14 mouse cellular contexts compared by ENCODE assay signal in genomic region chr10:122860076-122860475, GRCm38 (mm10).
DNase-seq lines count a peak whose midpoint lies in the region; ATAC-seq and TF ChIP-seq lines count a peak whose summit lies in the region.
"Had no signal": no experiment of that assay in that cellular context is flagged by ENCODE, and none has a peak within 500 bp of the region (broad histone marks: within the 10 kb centered on the region; RNA-seq: fewer than 3 reads in every experiment).

No protein-coding gene starts in this region.

- peak; percentile 63 for ATAC-seq in heart, embryonic 12.5 days (ENCODE audit: insufficient number of reproducible peaks, low FRiP score)
- no peak for ATAC-seq in kidney, embryonic 16.5 days (ENCODE audit: low FRiP score, low TSS enrichment)
- ATAC-seq in midbrain, embryonic 15.5 days (replicated peaks): no peak
- no peak for ATAC-seq in stomach, postnatal 0 days (ENCODE audit: low FRiP score, low TSS enrichment)
- ATAC-seq: hindbrain, embryonic 16.5 days had no signal

- H3K27me3 ChIP-seq in heart, embryonic 12.5 days (replicated peaks): no peaks in the 10 kb centered on the region
- no peaks in the 10 kb centered on the region for H3K27me3 ChIP-seq in kidney, embryonic 16.5 days (ENCODE audit: insufficient read depth, low read length)
- H3K27me3 ChIP-seq in midbrain, embryonic 10.5 days (ENCODE audit: low read depth, poor library complexity, severe bottlenecking): no peaks in the 10 kb centered on the region
- H3K27me3 ChIP-seq in midbrain, embryonic 15.5 days (replicated peaks): no peaks in the 10 kb centered on the region
- no peaks in the 10 kb centered on the region for H3K27me3 ChIP-seq in stomach, postnatal 0 days (ENCODE audit: control insufficient read depth, insufficient read depth, low read length)
- H3K27me3 ChIP-seq: limb, embryonic 12.5 days had no signal

- TF ChIP-seq CTCF in stomach, postnatal 0 days (IDR thresholded peaks at IDR 0.05; ENCODE audit: low read depth): no peak

- peaks cover 38% of the 10 kb centered on the region for H3K4me1 ChIP-seq in heart, embryonic 12.5 days (replicated peaks)
- H3K4me1 ChIP-seq in kidney, embryonic 16.5 days (ENCODE audit: insufficient read depth, low read length): peaks cover 20% of the 10 kb centered on the region
- H3K4me1 ChIP-seq in midbrain, embryonic 10.5 days: peaks cover 24% of the 10 kb centered on the region
- H3K4me1 ChIP-seq in midbrain, embryonic 15.5 days: peaks cover 4% of the 10 kb centered on the region; the same call in 1 of the 2 replicates
- H3K4me1 ChIP-seq in stomach, postnatal 0 days (replicated peaks; ENCODE audit: control insufficient read depth, insufficient read depth): no peaks in the 10 kb centered on the region

- peak overlapping the region; percentile 81 for H3K27ac ChIP-seq in heart, embryonic 12.5 days (ENCODE audit: poor library complexity, severe bottlenecking)
- H3K27ac ChIP-seq in kidney, embryonic 16.5 days (ENCODE audit: low read length): peak overlapping the region; percentile 73; the same call in 1 of the 2 replicates
- peak overlapping the region; percentile 65 for H3K27ac ChIP-seq in midbrain, embryonic 10.5 days (replicated peaks)
- H3K27ac ChIP-seq in midbrain, embryonic 15.5 days: no peak overlapping the region
- peak overlapping the region; percentile 70 for H3K27ac ChIP-seq in stomach, postnatal 0 days (replicated peaks)
- H3K27ac ChIP-seq: limb, embryonic 12.5 days had no signal

- H3K4me3 ChIP-seq in heart, embryonic 12.5 days: no peak overlapping the region
- H3K4me3 ChIP-seq in kidney, embryonic 16.5 days (ENCODE audit: low read length): no peak overlapping the region
- H3K4me3 ChIP-seq in midbrain, embryonic 10.5 days: no peak overlapping the region
- no peak overlapping the region for H3K4me3 ChIP-seq in midbrain, embryonic 15.5 days
- H3K4me3 ChIP-seq in stomach, postnatal 0 days (ENCODE audit: low read depth, low read length): no peak overlapping the region
- H3K4me3 ChIP-seq: left cerebral cortex, adult 2 months; limb, embryonic 12.5 days had no signal

- DNase-seq in heart, adult 11 months: no peak
- no peak for DNase-seq in kidney, postnatal 10 days
- no peak for DNase-seq in midbrain, embryonic 10.5 days (ENCODE audit: low spot score)
- DNase-seq in stomach, postnatal 0 days (ENCODE audit: low spot score): no peak
- DNase-seq: cerebellum, postnatal 14 days; gastrocnemius, postnatal 25 days; kidney, adult 2 months; thymus, adult 18-20 months had no signal

- H3K9ac ChIP-seq in heart, embryonic 12.5 days: no peak overlapping the region
- H3K9ac ChIP-seq in kidney, embryonic 16.5 days (replicated peaks; ENCODE audit: low read length): no peak overlapping the region
- no peak overlapping the region for H3K9ac ChIP-seq in midbrain, embryonic 15.5 days
- no peak overlapping the region for H3K9ac ChIP-seq in stomach, postnatal 0 days (ENCODE audit: low read length)
- H3K9ac ChIP-seq: limb, embryonic 12.5 days had no signal

- no peaks in the 10 kb centered on the region for H3K36me3 ChIP-seq in heart, embryonic 12.5 days
- H3K36me3 ChIP-seq in kidney, embryonic 16.5 days (ENCODE audit: insufficient read depth, low read length): no peaks in the 10 kb centered on the region
- no peaks in the 10 kb centered on the region for H3K36me3 ChIP-seq in midbrain, embryonic 10.5 days
- no peaks in the 10 kb centered on the region for H3K36me3 ChIP-seq in midbrain, embryonic 15.5 days (replicated peaks)
- H3K36me3 ChIP-seq in stomach, postnatal 0 days (ENCODE audit: control insufficient read depth, insufficient read depth, low read length): no peaks in the 10 kb centered on the region
- H3K36me3 ChIP-seq: limb, embryonic 12.5 days had no signal

- no peak overlapping the region for H3K4me2 ChIP-seq in heart, embryonic 12.5 days
- no peak overlapping the region for H3K4me2 ChIP-seq in kidney, embryonic 16.5 days (replicated peaks; ENCODE audit: low read depth, low read length)
- no peak overlapping the region for H3K4me2 ChIP-seq in midbrain, embryonic 15.5 days
- no peak overlapping the region for H3K4me2 ChIP-seq in stomach, postnatal 0 days (replicated peaks; ENCODE audit: low read depth)
- H3K4me2 ChIP-seq: limb, embryonic 12.5 days had no signal

- no peak for TF ChIP-seq EP300 in stomach, postnatal 0 days (optimal IDR thresholded peaks at IDR 0.05)

- no peaks in the 10 kb centered on the region; the same call in 1 of the 2 replicates for H3K9me3 ChIP-seq in heart, embryonic 12.5 days (replicated peaks)
- H3K9me3 ChIP-seq in kidney, embryonic 16.5 days (ENCODE audit: low read length): no peaks in the 10 kb centered on the region
- no peaks in the 10 kb centered on the region for H3K9me3 ChIP-seq in midbrain, embryonic 10.5 days (replicated peaks)
- H3K9me3 ChIP-seq in midbrain, embryonic 15.5 days: no peaks in the 10 kb centered on the region
- H3K9me3 ChIP-seq in stomach, postnatal 0 days (ENCODE audit: control insufficient read depth, low read length): no peaks in the 10 kb centered on the region
- H3K9me3 ChIP-seq: limb, embryonic 12.5 days had no signal

- WGBS in heart, embryonic 12.5 days: 22% methylated on average over 7 of the region's 7 CpGs
- WGBS in kidney, embryonic 16.5 days: 66% methylated on average over 7 of the region's 7 CpGs
- WGBS in midbrain, embryonic 10.5 days: 57% methylated on average over 7 of the region's 7 CpGs
- WGBS in midbrain, embryonic 15.5 days: 41% methylated on average over 7 of the region's 7 CpGs
- 40% methylated on average over 7 of the region's 7 CpGs for WGBS in stomach, postnatal 0 days
